Mouse (Mus musculus) liver, embryonic 14.5 days (tissue): ENCODE results near the gene Sec23b.

ENCODE experiments used
- CTCF ChIP-seq: IDR thresholded peaks from 2 replicates; pipeline ENCODE4 v1.5.1; 2016; ENCODE audit warnings: antibody characterized with exemption, low read depth, control low read depth
- EP300 ChIP-seq: IDR thresholded peaks from 2 replicates; pipeline ENCODE4 v1.6.1; 2016; ENCODE audit warnings: antibody characterized with exemption, low read depth

DNA sequence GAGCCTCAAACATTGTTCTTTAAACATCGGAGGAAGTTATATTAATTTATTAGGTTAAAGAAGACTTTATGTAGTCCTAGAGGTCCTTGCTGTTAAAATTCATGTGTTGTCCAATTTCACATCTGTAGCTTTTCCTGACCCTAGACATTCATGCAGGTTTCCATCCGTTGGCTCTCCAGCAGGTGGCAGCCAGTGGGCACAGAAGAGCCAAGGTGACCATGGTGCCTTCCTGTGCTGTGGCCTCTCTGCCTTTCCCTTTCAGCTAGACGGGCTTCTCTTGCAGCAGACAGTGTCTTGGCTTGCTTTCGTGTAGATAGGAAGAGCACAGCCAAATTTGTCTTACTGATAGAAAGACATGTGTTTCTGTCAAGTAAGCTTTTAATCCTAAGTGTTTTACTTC is 82.7 kb downstream of the Sec23b start:
- TF ChIP-seq CTCF: peak; percentile 31; the same call in 1 of the 2 replicates
- no peak for TF ChIP-seq EP300
